Mouse (Mus musculus) embryonic fibroblast, embryonic 13.5 days (primary cell): ENCODE results near the gene Acadm.

Experiments used
- CTCF ChIP-seq: IDR thresholded peaks from 2 replicates; pipeline ENCODE4 v1.5.1; 2011; ENCODE audit warnings: mild to moderate bottlenecking, control low read depth, low read length, moderate library complexity, borderline replicate concordance; ENCODE audit not compliant: insufficient read depth
- POLR2A ChIP-seq: IDR thresholded peaks from 2 replicates; pipeline ENCODE4 v1.6.1; 2011; ENCODE audit warnings: low read depth, mild to moderate bottlenecking, control low read depth, low read length, moderate library complexity

GRCm38 (mm10) chr3:153929526-153929925 is 14.9 kb downstream of the Acadm start:
- TF ChIP-seq POLR2A (no peak), CTCF (no peak)
